Mouse (Mus musculus) fat pad, adult 2 months (tissue): ENCODE results near the gene Gm32802.
"Not testable (repeated sequence)": the region's sequence is repeated elsewhere in the genome, so short reads cannot be mapped to it uniquely, and the experiment has no call there.

Experiments used
- DNase-seq: peaks from one replicate; pipeline ENCODE4 v3.0.0-alpha.2; 2011; ENCODE audit warnings: low read depth, low spot score; ENCODE audit errors: extremely low read depth

Gm32802 gene

DNA sequence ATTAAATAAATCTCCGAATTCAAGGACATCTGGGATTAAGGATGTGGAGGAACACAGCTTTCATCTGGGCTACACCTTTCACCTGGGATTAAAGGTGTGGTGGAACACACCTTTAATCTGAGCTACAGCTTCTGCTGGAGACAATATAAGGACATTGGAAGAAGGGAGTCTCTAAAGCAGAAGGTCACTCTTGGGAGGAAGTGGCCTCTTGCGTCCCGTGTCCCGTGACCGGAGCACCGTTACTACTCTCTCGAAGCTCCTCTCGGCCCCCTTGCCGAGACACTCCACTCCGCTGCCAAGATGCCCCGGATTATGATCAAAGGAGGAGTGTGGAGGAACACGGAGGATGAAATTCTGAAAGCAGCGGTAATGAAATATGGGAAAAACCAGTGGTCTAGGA lies at the start of gene Gm32802:
Gm32802 (plus strand) TSS at position 301 of the 400 bp plus-strand sequence.
- DNase-seq, result not testable (repeated sequence)

DNA sequence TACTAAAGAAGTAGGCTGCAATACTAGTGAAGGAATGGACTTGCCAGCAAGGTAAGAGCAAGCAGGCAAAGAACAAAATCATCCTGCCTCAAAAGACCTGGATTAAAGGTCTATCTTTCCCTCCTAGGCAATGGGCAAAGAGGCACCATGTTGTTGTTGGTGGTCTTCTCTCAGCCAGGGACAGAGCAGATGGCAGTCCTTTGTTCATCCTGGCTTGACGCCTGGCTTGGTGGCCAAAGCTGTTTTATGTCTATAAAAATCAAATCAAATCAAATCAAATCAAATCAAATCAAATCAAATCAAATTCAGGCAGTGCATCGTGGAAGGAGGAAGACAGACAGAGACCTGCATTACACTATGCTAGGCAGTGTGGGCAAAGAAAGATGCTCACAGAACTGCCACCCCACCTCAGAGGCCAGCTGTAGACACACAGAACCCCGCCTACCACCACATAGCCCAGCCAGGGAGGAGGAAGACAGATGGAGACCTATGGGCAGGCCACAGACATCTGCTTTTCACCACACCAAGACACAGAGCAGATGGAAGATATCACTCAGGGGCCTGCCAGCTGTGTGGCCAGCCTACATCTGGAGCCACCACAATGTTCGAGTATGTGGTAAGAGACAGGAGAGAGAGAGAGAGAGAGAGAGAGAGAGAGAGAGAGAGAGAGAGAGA lies 42.6 kb upstream of the Gm32802 start:
- not testable (repeated sequence) for DNase-seq

GRCm38 (mm10) chr10:118227629-118228028 lies 30.9 kb upstream of the Gm32802 start:
- DNase-seq, result not testable (repeated sequence)

GRCm38 (mm10) chr10:118232607-118233006 lies 25.9 kb upstream of the Gm32802 start:
- not testable (repeated sequence) for DNase-seq

DNA sequence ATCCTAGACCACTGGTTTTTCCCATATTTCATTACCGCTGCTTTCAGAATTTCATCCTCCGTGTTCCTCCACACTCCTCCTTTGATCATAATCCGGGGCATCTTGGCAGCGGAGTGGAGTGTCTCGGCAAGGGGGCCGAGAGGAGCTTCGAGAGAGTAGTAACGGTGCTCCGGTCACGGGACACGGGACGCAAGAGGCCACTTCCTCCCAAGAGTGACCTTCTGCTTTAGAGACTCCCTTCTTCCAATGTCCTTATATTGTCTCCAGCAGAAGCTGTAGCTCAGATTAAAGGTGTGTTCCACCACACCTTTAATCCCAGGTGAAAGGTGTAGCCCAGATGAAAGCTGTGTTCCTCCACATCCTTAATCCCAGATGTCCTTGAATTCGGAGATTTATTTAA lies 17.8 kb upstream of the Gm32802 start, which contains the start of gene Gm32717:
Gm32717 (minus strand) TSS at position 101 of the 400 bp plus-strand sequence.
- DNase-seq, result not testable (repeated sequence)

DNA sequence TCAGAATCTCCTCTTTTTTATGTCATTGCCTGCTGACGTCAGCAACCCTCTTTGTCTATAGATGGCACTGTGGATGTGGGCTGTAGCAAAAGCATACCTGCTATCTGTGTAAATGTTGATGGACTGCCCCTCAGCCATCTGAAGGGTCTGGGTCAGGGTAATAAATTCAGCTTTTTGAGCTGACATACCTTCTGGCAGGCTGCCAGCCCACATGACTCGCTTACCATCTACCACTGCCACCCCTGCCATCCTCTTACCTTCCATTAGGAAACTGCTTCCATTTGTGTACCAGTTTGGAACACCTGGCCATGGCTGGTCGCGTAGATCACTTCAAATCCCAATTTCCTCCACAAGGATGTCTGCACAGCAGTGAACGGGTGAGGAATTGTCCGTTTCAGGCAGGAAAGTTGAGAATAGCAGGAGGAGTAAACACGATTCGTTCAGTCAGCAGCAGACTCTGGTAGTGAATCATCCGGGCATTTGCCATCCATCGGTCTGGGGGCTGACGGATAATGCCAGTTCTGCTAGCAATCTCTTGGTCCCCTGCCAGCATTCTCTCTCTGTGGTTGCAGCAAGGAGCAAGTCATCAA lies 9.4 kb upstream of the Gm32802 start:
- DNase-seq, result not testable (repeated sequence)

GRCm38 (mm10) chr10:118250852-118251295 lies 7.6 kb upstream of the Gm32802 start:
- DNase-seq, result no peak

DNA sequence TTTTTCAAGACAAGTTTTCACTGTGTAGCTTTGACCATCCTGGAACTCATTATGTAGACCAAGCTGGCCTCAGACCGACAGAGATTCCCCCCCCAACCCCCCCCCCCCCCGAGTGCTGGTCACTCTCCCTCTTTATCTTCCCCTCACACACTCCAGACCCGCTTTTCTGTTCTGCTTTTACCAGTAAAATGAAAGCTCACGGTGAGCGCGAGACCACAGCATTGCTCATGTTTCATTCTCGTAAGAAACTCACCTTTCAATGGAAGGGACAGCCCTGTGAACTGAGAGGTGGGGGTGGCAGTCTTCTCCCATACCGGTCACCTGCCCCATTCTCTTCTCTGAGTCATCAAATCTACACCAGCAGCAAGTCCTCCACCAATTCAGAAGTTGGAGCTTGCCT lies 10.3 kb downstream of the Gm32802 start:
- not testable (repeated sequence) for DNase-seq

DNA sequence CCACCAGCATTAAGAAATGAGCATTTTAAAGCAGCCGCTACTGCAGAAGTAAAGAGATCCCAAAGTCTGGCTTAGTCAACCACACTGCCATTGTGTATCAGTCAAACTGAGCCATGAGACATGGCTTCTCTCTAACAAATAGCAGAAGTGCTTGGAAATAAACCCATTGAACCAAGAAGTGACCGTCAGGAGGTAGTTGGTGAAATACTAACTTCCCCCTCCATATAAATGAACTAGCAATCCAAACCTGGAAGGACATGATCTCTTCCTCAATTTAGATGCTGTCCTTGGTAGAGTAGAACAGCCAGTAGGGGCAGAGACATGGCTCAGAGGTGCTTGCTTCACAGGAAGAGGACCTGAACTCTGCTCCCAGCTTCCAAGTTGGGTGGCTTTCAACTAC lies 12.9 kb downstream of the Gm32802 start:
- DNase-seq, result not testable (repeated sequence)

- not testable (repeated sequence) for DNase-seq
Observed at GRCm38 (mm10) chr10:118278069-118278468, 19.6 kb downstream of the Gm32802 start.

- DNase-seq, result not testable (repeated sequence)
Observed at GRCm38 (mm10) chr10:118282565-118282964, 24.1 kb downstream of the Gm32802 start.

DNA sequence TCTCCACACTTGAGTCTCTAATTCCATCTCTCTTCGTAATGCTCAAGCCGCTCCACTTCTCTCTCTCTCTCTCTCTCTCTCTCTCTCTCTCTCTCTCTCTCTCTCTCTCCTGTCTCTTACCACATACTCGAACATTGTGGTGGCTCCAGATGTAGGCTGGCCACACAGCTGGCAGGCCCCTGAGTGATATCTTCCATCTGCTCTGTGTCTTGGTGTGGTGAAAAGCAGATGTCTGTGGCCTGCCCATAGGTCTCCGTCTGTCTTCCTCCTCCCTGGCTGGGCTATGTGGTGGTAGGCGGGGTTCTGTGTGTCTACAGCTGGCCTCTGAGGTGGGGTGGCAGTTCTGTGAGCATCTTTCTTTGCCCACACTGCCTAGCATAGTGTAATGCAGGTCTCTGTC lies 24.5 kb downstream of the Gm32802 start:
- DNase-seq, result not testable (repeated sequence)

- no peak for DNase-seq
Observed at GRCm38 (mm10) chr10:118294938-118295337, 36.5 kb downstream of the Gm32802 start, which contains the start of gene Iltifb. Gene Iltifb, minus strand, starts transcription at chr10:118295038.

GRCm38 (mm10) chr10:118302133-118302532 lies 43.6 kb downstream of the Gm32802 start:
- DNase-seq, result not testable (repeated sequence)
